Mouse (Mus musculus): ENCODE results near the gene Nat9. TPM values are rescaled to one million over a fixed set of nuclear protein-coding genes. Genes with fewer than 3 reads are reported as not detected.
A peak's percentile ranks its signal among the peaks of the same experiment; 100 is the strongest.

Nat9 gene
- total RNA-seq, 1 experiment from 2014 or later, result 39.9 TPM

DNA sequence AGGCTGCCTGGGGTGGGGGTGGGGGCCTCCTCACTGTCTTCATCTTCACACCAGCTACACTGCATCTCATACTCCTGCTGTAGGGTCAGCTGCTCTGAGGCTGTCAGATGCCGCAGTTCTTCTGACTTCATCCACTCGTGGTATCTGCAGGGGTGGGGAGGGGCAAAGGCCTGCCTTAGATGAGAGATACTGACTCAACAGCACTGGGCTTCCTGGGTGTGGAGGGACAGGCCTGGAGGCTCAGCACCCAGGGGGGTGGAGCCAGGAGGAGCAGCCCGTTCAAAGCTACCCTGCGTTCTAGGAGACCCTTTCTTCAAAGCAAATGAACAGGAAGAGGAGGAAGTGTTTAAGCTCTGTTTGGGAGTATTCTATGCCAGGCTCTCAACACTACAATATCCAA lies 2.7 kb downstream of the Nat9 start:
- no peak for ATAC-seq (replicated peaks; ENCODE audit: insufficient number of reproducible peaks, low FRiP score, low TSS enrichment, poor library complexity, severe bottlenecking)

DNA sequence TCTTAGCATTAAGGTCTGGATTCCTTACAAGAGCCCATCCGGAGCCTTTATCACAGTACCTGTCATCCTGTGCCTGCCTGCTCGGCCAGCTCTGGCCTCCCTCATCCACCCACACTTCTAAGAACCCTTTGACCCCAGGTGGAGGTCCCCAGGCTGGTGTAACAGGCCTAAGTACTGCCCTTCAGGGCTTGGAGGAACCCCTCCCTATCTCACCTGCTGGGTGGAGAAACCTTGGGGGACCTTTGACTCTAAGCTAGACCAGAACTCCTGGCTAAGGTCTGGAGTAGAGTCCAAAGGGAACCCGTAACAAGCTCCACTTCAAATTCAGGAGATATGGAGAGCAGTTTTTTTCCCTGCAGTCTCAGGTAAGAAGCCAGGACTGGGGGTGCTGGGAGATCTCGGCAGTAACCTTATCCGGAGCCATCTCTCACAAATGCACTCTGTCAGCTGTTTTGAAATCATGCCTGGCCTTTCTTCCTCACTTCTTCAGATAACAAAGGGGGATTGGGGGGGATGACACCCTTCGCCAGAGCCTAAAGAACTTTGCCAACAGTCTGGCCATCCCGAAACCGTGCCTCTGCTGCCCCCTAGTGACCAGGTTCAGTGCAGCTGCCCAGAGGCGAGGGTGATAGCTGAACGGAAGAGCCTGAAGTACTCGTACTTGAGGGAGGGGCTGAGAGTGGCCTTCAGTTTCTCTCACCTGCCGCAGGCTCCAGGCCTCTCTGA lies 5.6 kb downstream of the Nat9 start:
- peak; percentile 62 for ATAC-seq (replicated peaks; ENCODE audit: insufficient number of reproducible peaks, low FRiP score, low TSS enrichment, poor library complexity, severe bottlenecking)

DNA sequence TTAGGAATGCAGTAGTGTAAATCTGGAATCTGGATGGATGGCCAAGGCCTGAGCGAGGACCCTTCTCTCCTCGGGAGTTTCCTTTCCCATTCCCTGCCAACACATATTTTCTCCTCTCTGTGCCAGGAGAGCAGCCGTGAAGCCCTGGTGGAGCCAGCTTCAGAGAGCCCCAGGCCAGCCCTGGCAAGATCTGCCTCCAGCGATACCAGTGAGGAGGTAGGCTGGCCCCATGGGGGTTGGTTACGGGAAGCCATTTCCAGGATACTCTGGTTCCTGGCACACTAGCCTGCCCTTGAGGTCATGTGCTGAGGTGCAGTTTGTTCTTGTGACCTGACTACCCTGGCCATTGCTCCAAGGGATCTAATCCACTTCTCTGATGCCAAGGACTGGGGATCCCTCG lies 7.8 kb downstream of the Nat9 start:
- ATAC-seq (replicated peaks; ENCODE audit: insufficient number of reproducible peaks, low FRiP score, low TSS enrichment, poor library complexity, severe bottlenecking), result no peak

DNA sequence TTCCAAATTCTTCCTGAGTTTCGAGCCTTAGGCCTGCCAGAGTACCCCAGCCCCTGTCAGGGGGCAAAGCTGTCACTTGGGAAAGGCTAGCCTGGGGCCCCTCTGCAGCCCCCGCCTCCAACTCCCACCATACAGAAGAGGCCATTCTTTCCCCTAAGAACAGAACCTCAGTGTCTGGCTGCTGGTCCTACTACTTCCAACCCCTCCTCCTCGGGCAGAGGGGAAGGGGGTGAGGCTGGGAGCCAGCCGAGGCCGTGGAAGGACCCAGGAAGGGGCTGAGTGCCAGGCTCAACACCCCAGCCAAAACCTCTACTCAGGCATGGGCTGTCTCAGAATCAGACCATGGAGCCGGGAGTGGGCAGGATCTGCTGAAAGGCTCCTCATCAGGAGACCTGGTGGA lies 8.5 kb downstream of the Nat9 start:
- ATAC-seq (replicated peaks; ENCODE audit: insufficient number of reproducible peaks, low FRiP score, low TSS enrichment, poor library complexity, severe bottlenecking), result no peak

DNA sequence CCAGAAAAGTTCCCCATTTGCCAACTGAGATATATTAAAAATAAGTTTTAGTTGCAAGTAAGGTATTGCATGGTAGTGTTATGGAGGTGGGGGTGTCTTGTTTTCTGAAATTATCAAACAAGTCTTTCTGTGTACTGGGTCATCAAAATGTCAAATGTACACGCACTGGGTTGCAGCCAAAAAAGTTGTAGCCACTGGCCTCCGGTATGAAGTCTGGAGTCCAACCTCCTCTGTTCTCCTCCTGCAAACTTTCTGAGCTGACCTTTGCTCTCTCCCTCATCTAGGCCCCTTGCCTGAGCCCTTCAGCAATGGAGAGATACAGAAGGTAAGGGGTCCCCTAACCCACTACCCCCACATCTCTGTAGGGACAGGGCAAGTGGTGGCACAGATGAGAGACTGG lies 8.9 kb downstream of the Nat9 start:
- ATAC-seq (replicated peaks; ENCODE audit: insufficient number of reproducible peaks, low FRiP score, low TSS enrichment, poor library complexity, severe bottlenecking), result no peak

DNA sequence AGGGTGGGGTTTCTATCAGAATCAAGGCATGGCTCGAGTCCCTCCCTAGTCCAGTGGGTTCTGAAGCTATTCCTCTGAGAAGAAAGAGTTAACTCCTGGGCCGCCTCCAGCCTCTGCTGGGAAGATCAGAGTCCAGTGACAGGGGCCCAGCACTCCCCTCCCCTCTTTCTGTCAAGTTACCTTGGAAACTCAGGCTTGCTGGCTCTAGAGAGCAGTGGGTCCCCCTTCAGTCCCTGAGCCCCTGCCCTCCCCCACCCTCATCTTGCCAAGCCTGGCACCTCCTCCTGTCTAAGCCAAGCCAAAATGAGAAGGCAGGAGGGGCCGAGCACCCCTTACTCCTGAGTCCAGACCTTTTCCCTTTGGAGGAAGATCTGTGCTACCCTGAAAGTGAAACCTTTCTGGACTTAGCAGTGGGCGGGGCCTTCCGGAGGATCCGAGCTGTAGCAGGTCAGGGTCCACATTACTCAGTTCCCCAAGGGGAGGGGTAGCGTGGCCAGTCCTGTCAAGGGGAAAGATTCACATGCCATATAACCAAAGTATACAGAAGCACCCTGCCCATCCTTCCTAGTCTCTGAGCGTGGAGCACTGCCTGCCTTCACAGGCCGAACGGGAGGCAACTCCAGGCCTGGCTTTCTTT lies 10.0 kb downstream of the Nat9 start:
- no peak for ATAC-seq (replicated peaks; ENCODE audit: insufficient number of reproducible peaks, low FRiP score, low TSS enrichment, poor library complexity, severe bottlenecking)

DNA sequence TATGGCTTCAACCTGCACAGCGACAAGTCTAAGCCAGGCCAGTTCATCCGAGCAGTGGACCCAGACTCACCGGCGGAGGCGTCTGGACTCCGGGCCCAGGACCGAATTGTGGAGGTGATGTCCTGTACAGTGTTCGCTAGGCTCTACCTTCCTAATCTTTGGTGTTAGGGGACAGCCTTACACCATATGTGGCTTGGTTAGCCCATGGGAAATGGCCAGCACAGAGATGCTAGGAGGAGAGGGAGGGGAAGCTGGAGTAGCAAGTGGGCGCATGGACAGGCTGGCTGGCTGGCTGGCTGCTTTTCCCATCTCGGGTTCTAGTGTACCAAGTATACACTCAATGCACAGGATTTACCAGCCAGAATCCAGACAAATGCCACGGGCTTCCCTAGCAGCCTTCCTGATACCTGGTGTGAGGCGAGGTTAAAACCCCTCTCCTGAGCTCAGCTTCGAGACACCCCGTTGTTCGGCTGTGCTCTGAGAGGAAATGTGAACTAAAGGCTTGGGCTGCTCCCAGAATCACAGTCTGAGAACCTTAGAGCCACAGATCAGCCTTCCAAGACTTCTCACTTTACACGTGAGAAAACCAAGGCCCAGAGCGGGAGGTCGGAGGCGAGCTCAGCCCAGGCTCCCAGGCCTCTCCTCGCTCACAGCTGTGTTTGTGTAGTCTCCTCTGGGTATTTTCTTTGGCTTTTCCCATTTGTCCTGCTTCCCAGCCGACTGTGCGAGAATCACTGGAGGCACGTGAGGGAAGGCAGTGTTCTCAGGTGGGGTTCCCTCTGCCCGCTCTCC lies 11.1 kb downstream of the Nat9 start:
- no peak for ATAC-seq (replicated peaks; ENCODE audit: insufficient number of reproducible peaks, low FRiP score, low TSS enrichment, poor library complexity, severe bottlenecking)

DNA sequence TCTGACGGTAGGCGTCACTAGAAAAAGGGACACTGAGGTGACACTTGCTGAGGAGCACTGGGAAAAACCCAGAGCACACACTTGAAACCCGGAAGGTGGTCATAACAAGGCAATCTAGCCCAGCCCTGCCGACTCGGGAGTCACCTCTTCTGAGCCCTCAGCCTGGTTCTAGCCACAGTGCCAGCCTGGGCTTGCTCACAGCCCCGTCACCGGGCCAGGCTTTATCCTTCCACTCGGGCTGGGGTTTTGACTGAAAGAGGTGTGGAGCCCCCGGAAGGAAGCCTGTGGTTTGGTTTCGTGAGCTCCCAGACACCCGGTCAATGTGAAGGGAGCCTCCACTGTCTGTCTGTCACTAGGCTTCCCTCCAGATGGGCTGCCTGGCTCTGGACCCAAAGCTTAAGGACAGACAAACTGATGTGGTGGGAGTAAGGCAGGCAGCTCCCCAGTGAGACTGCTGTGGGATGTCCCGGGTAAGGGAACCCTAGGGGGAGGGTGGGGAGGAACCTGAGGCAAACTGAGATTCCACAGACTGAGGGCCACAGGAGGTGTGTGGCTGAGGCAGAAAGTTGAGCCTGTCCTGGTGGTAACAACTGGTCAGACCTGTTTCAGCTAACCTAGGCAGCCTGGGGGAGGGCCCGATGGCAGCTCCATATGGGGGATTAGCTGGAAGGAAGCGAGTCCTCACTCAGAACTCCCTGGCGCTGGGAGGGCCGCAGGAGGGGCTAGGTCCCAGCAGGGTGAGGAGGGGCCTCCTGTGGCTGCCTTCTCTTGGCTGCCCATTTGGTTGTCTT lies 13.9 kb downstream of the Nat9 start:
- ATAC-seq (replicated peaks; ENCODE audit: insufficient number of reproducible peaks, low FRiP score, low TSS enrichment, poor library complexity, severe bottlenecking), result 0 out of 2 replicates have a peak, but pooled peaks have one; percentile 53

DNA sequence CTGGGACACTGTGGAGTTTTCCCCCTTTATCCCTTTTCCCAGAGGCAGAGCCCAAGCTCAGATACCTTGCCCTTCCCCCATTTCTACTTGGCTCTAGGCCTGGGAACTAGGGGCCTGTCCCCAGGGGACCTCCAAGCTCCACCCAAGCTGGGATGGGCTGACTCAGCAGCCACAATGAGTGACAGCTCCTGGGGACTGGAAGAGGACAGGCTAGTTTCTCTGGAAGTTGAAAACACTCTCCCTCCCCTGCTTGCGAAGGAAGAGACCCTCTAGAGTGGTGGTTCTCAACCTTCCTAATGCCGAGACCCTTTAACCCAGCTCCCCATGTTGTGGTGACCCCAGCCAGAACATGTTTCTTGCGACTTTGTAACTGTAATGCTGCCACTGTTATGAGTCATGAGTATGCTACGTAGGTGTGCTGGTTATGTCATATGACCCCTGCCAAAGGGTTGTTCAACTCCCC lies 14.8 kb downstream of the Nat9 start:
- no peak for ATAC-seq (replicated peaks; ENCODE audit: insufficient number of reproducible peaks, low FRiP score, low TSS enrichment, poor library complexity, severe bottlenecking)

DNA sequence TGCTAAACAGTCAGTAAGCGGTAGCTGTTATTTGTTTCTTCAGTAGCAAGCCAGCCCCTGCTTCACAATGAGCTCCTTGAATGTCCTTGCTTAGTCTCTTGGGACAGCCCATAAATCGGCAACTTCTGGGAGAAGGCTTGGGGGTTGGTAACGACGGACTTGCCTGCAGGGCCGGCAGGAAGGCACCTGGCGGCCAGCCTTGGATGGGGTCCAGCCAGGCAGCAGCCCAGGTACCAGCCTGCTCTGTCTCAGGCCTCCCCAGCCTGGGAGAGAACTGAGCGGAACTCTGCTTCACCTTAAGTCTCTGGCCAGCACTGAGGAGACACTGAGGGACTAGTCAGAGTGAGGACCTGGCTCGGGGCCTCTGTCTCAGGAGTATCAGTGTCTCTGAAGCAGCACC lies 16.5 kb downstream of the Nat9 start:
- no peak for ATAC-seq (replicated peaks; ENCODE audit: insufficient number of reproducible peaks, low FRiP score, low TSS enrichment, poor library complexity, severe bottlenecking)

DNA sequence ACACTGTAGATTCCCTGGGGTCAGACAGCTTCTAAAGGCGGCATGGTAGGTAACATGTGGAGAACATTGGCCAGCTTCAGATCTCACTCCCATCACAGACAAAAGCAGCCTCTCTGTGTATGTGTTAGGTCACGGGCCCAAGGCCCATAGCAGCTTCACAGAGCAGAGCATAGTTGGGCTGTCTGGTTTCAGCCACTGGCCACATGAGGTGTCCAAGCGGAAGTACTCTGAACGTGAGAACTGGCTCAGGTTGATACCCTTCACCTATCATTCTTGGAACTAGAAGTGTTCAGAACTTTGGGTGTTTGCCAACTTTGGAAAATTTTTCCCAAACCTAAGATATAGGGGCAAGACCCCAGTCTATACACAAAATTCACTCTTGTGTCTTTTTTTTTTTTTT lies 18.2 kb downstream of the Nat9 start:
- no peak for ATAC-seq (replicated peaks; ENCODE audit: insufficient number of reproducible peaks, low FRiP score, low TSS enrichment, poor library complexity, severe bottlenecking)

DNA sequence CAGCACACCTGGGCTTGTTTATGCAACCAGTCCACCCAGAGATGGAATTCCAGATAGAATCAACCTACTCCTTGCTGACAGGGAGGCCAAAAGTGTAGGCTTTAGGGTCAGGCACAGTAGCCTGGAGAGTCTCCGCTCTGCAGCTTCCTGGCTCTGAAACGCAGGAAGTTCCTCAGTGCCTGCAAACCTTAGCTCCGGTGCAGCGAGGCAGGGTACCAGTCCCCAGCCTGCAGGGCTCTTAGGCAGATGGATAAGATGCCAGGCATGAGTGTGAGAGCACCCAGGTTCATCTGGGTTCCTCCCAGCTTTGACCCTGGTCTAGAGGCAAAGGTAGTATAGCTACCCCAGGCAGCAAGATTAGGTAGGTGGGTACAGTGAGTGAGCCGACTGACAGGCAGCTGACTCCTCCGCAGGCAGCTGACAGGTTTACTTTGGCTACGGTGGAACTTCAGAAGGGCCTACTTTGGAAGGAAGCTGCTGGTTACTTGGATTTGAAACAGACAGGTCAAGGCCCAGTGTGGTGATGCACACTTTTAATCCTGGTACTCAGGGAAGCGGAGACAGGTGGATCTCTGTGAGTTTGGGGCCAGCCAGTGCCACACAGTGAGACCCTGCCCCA lies 19.9 kb downstream of the Nat9 start:
- no peak for ATAC-seq (replicated peaks; ENCODE audit: insufficient number of reproducible peaks, low FRiP score, low TSS enrichment, poor library complexity, severe bottlenecking)

DNA sequence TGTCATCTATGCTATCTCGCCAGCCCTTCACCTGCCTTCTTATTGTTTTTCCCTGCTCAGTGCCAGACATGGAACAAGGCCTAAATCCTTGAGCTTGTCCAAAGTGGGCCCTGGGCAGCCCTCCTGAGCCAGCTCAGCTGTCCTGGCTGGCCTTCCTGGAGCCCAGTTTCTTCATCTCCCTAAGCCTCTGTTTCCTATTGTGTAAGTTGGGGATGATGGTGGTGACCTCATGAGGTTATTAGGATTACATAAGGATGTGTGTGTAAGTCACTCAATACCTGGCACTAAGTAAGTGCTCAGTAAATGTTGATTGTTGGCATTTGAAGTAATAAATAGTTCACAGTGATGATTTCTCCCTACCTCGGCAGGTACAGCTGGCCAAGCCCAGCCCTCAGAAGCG lies 20.9 kb downstream of the Nat9 start:
- ATAC-seq (replicated peaks; ENCODE audit: insufficient number of reproducible peaks, low FRiP score, low TSS enrichment, poor library complexity, severe bottlenecking), result no peak

DNA sequence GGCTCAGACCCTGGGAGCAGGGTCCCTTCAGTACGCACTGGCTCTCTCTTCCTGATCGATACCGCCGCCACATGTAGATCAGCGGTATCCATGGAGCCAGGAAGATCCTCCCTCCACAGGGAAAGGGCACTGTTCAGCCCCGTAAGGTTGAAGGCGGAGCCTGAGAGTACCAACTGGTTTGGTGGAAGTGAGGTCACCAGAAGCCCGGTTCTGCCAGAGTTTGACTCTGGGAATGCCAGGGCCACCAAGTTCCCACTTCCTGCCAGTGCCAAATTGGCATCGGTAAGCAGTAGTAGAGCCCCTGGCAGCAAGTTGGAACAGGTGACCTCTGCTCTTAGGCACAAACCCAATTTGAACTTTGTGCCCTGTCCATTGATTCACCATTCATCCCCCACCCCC lies 22.7 kb downstream of the Nat9 start:
- ATAC-seq (replicated peaks; ENCODE audit: insufficient number of reproducible peaks, low FRiP score, low TSS enrichment, poor library complexity, severe bottlenecking), result no peak

DNA sequence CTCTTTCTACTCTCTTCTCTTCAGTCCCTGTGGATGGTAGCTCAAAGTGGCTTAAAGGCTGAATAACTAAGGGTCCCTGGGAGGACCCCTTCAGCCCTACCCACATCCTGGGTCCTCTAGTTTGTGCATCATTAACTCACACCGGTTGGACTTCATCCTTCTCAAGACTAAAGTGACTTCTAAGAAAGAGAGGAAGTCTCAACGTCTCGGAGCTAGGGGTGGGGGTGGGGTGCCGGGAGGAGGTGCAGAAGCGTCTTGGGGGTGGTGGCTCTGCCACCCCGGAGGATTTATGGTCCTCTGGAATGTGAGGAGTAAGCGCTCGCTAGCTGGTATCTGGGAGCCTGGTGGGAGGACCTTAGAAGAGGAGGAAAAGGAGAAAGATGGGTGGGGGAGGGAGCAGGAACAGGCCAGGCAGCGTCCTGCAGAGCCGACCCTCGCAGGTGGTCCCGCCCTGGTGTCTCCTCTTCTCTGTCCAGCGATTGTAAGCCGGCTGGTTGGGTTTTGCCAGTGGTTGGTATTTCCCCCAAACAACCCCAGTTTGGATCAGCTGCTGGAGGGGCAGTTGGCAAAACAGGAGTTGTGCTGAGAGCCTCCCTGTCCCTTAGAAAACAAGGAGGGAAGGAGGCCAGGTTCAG lies 23.2 kb downstream of the Nat9 start:
- no peak for ATAC-seq (replicated peaks; ENCODE audit: insufficient number of reproducible peaks, low FRiP score, low TSS enrichment, poor library complexity, severe bottlenecking)

DNA sequence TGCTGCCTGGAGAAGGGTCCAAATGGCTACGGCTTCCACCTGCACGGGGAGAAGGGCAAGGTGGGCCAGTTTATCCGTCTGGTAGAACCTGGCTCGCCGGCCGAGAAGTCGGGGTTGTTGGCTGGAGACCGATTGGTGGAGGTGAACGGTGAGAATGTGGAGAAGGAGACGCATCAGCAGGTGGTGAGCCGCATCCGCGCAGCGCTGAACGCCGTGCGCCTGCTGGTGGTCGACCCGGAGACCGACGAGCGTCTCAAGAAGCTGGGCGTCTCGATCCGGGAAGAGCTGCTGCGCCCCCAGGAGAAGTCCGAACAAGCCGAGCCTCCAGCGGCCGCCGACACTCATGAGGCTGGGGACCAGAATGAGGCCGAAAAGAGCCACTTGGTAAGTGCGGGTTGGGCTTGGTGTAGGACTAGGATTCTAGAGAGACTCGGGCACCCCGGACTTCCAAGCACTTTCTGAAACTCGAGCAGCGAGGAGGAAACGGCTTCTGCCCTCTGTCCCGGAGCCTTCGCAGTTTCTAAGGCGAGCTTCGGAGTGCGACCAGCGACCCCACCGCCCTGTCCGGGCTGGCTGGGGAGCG lies 24.0 kb downstream of the Nat9 start:
- no peak for ATAC-seq (replicated peaks; ENCODE audit: insufficient number of reproducible peaks, low FRiP score, low TSS enrichment, poor library complexity, severe bottlenecking)

DNA sequence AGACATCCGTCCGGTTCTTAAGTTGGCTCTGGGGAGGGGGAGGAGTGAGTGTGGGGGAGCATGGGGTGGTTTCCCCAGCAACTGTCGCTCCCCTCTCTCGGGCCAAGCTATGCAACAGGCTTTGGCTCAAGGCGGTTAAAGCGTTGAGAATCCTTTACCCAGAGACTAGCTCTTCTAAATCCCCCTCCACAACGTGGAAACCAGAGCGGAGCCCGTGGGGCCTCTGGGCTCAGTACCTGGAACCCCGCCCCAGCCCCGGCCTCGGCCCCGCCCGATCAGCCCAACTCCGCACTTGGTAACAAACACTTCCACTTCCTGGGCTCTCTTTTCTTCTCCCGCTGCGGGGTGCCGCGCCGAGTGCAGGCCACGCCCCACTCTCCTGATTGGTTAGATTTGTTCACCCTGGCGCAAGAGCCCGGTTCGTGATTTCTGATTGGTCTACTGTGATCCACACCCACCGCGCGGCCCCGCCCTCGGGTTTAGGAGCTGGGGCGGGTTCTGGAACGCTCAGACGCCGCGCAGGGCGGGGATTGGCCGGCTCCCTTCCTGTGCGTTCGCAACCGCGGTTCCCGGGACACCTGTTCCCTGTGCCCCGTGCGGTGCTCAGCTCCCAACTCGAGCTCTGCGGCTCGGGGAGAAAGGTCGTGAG lies 24.7 kb downstream of the Nat9 start, which contains the start of gene Slc9a3r1:
Slc9a3r1 (plus strand) TSS at position 510 of the 649 bp plus-strand sequence.
- peak; percentile 87 for ATAC-seq (replicated peaks; ENCODE audit: insufficient number of reproducible peaks, low FRiP score, low TSS enrichment, poor library complexity, severe bottlenecking)

Data from monocyte, adult 5-6 weeks (primary cell).